In genomic region chr17:83365614-83366355, GRCm38 (mm10) we compare ENCODE assay signal across 10 mouse cellular contexts. TPM values are rescaled to one million over a fixed set of nuclear protein-coding genes. Genes with fewer than 3 reads are reported as not detected.
DNase-seq lines count a peak whose midpoint lies in the region; ATAC-seq and TF ChIP-seq lines count a peak whose summit lies in the region.
"Had no signal": no experiment of that assay in that cellular context is flagged by ENCODE, and none has a peak within 500 bp of the region (broad histone marks: within the 10 kb centered on the region; RNA-seq: fewer than 3 reads in every experiment).

No protein-coding gene starts in this region.

- no peaks in the 10 kb centered on the region for H3K9me3 ChIP-seq in embryonic facial prominence, embryonic 12.5 days
- H3K9me3 ChIP-seq in liver, embryonic 12.5 days (replicated peaks), result no peaks in the 10 kb centered on the region

- H3K27me3 ChIP-seq in heart, adult 2 months (ENCODE audit: control insufficient read depth, insufficient read depth, low read length), result no peaks in the 10 kb centered on the region
- H3K27me3 ChIP-seq in embryonic facial prominence, embryonic 12.5 days, result no peaks in the 10 kb centered on the region
- no peaks in the 10 kb centered on the region for H3K27me3 ChIP-seq in liver, embryonic 12.5 days (replicated peaks)

- no peak for TF ChIP-seq POLR2A in heart, adult 2 months (IDR thresholded peaks at IDR 0.05; ENCODE audit: insufficient read depth, low read depth, low read length)

- H3K79me2 ChIP-seq in heart, adult 2 months (replicated peaks; ENCODE audit: control insufficient read depth, insufficient read depth, low read length), result peaks cover 14% of the 10 kb centered on the region

- TF ChIP-seq EP300 in heart, adult 2 months (IDR thresholded peaks at IDR 0.05; ENCODE audit: insufficient read depth, low read depth, low read length), result no peak

- H3K4me3 ChIP-seq in heart, adult 2 months, result no peak overlapping the region
- H3K4me3 ChIP-seq in layer of hippocampus, adult 2 months, result no peak overlapping the region
- no peak overlapping the region for H3K4me3 ChIP-seq in embryonic facial prominence, embryonic 12.5 days
- no peak overlapping the region for H3K4me3 ChIP-seq in liver, embryonic 12.5 days

- H3K27ac ChIP-seq in heart, adult 2 months, result peak overlapping the region; percentile 19
- peak overlapping the region; percentile 21; the same call in 1 of the 2 replicates for H3K27ac ChIP-seq in layer of hippocampus, adult 2 months
- peak overlapping the region; percentile 32; the same call in 1 of the 2 replicates for H3K27ac ChIP-seq in embryonic facial prominence, embryonic 12.5 days
- H3K27ac ChIP-seq in liver, embryonic 12.5 days, result 0 out of 2 replicates have a peak overlapping the region, but pooled peaks have one; percentile 17

- peaks cover 6% of the 10 kb centered on the region for H3K36me3 ChIP-seq in heart, adult 2 months (ENCODE audit: control insufficient read depth, insufficient read depth, low read length)
- no peaks in the 10 kb centered on the region for H3K36me3 ChIP-seq in embryonic facial prominence, embryonic 12.5 days
- H3K36me3 ChIP-seq in liver, embryonic 12.5 days, result no peaks in the 10 kb centered on the region

- no peak for DNase-seq in heart, adult 2 months
- DNase-seq in heart, adult 11 months, result no peak
- no peak for DNase-seq in layer of hippocampus, adult 2 months (ENCODE audit: low spot score in 2 of 2)
- DNase-seq in layer of hippocampus, adult 11-12 months (ENCODE audit: low spot score), result no peak
- no peak for DNase-seq in right cerebral cortex, postnatal 4 days
- no peak for DNase-seq in layer of hippocampus, postnatal 36 days
- DNase-seq: kidney, postnatal 10 days; midbrain, embryonic 14.5 days had no signal

- ATAC-seq in embryonic facial prominence, embryonic 12.5 days (ENCODE audit: insufficient number of reproducible peaks, insufficient read depth, low FRiP score, low TSS enrichment), result no peak
- no peak for ATAC-seq in liver, embryonic 12.5 days

- 23% methylated on average over 11 of the region's 11 CpGs for WGBS in heart, adult 2 months
- 35% methylated on average over 11 of the region's 11 CpGs for WGBS in embryonic facial prominence, embryonic 12.5 days
- 35% methylated on average over 11 of the region's 11 CpGs for WGBS in liver, embryonic 12.5 days (ENCODE audit: insufficient replicate concordance)

- intact Hi-C loops in heart, adult 2 months (cut with DNase I), result no loop called here

- H3K4me2 ChIP-seq in embryonic facial prominence, embryonic 12.5 days (replicated peaks), result no peak overlapping the region
- no peak overlapping the region for H3K4me2 ChIP-seq in liver, embryonic 12.5 days

- H3K9ac ChIP-seq in heart, adult 2 months (ENCODE audit: low read depth, low read length), result peak overlapping the region; percentile 13; the same call in 1 of the 2 replicates
- H3K9ac ChIP-seq in embryonic facial prominence, embryonic 12.5 days, result no peak overlapping the region
- no peak overlapping the region for H3K9ac ChIP-seq in liver, embryonic 12.5 days

- no peak for TF ChIP-seq CTCF in heart, adult 2 months (IDR thresholded peaks at IDR 0.05)
- no peak for TF ChIP-seq CTCF in layer of hippocampus, adult 2 months (conservative IDR thresholded peaks at IDR 0.05)

- peaks cover 10% of the 10 kb centered on the region for H3K4me1 ChIP-seq in heart, adult 2 months (ENCODE audit: control insufficient read depth, insufficient read depth, low read length)
- peaks cover 17% of the 10 kb centered on the region for H3K4me1 ChIP-seq in embryonic facial prominence, embryonic 12.5 days
- H3K4me1 ChIP-seq in liver, embryonic 12.5 days, result peaks cover 50% of the 10 kb centered on the region

RNA-seq across cellular contexts. Expression of gene Eml4, which starts 15.1 kb away (rescaled TPM):
- total RNA-seq in heart, adult 2 months (2021), result 1 to 10 TPM; 3.8 to 4.5 TPM
- polyA plus RNA-seq in heart, adult 2 months (2012; rRNA removed), result 3.0 and 5.1 TPM in 2 replicates
- 10 to 100 TPM; 23.3 to 26.1 TPM for total RNA-seq in layer of hippocampus, adult 2 months (2021)
- 66.7 and 68.0 TPM in 2 replicates for polyA plus RNA-seq in embryonic facial prominence, embryonic 12.5 days (2016; fragmentation: Nextera tagmentation; extraction: Ambion mirVana)
- polyA plus RNA-seq in liver, embryonic 12.5 days (2016; fragmentation: Nextera tagmentation; extraction: Ambion mirVana), result 13.5 and 15.1 TPM in 2 replicates
- 10 to 100 TPM; 25.8 to 27.0 TPM for total RNA-seq in layer of hippocampus, postnatal 36 days (2021)

Comparison
In these comparisons a context has a peak if more than half of its experiments do, and no peak if none do; other contexts are left out.
1. RNA of gene Eml4, which starts 15.1 kb away (total RNA-seq): 25.8 to 27.0 TPM in layer of hippocampus, postnatal 36 days and 23.3 to 26.1 TPM in layer of hippocampus, adult 2 months; 3.8 to 4.5 TPM in heart, adult 2 months; every median in the first group is over 4 times any median in the second.
2. Peak in every context shown above with its lines, with median percentiles within 50 percentile points of each other: H3K27ac ChIP-seq.